17 mouse cellular contexts compared by ENCODE assay signal in genomic region chr2:161076262-161076661, GRCm38 (mm10).
"Had no signal": no experiment of that assay in that cellular context is flagged by ENCODE, and none has a peak within 500 bp of the region (broad histone marks: within the 10 kb centered on the region; RNA-seq: fewer than 3 reads in every experiment).

No protein-coding gene starts in this region.

- H3K4me1 ChIP-seq: neural tube, embryonic 12.5 days; stomach, embryonic 15.5 days had no signal

- H3K4me3 ChIP-seq: neural tube, embryonic 12.5 days; neural tube, embryonic 13.5 days; neural tube, embryonic 15.5 days; stomach, embryonic 15.5 days had no signal

- H3K27me3 ChIP-seq: neural tube, embryonic 12.5 days; neural tube, embryonic 13.5 days; neural tube, embryonic 15.5 days; stomach, embryonic 15.5 days had no signal

- DNase-seq: retina, postnatal 1 day; right cerebral cortex, adult 18-20 months; right cerebral cortex, postnatal 14 days; right cerebral cortex, postnatal 25 days; right cerebral cortex, postnatal 4 days; spleen, adult 18-20 months; thymus, adult 18-20 months; thymus, adult 2 months; thymus, postnatal 14 days; thymus, postnatal 25 days; thymus, postnatal 36 days; thymus, postnatal 4 days had no signal

- H3K36me3 ChIP-seq: neural tube, embryonic 13.5 days; neural tube, embryonic 15.5 days; stomach, embryonic 15.5 days had no signal

- H3K9me3 ChIP-seq: neural tube, embryonic 12.5 days; neural tube, embryonic 13.5 days; neural tube, embryonic 15.5 days; stomach, embryonic 15.5 days had no signal

- H3K9ac ChIP-seq: neural tube, embryonic 12.5 days; neural tube, embryonic 13.5 days; neural tube, embryonic 15.5 days; stomach, embryonic 15.5 days had no signal

- H3K4me2 ChIP-seq: neural tube, embryonic 12.5 days; neural tube, embryonic 13.5 days; neural tube, embryonic 15.5 days; stomach, embryonic 15.5 days had no signal

- H3K27ac ChIP-seq: neural tube, embryonic 12.5 days; neural tube, embryonic 13.5 days; neural tube, embryonic 15.5 days; stomach, embryonic 15.5 days; stomach, postnatal 0 days had no signal
